Mouse (Mus musculus): ENCODE measurements around the gene Lrp2.

- TF ChIP-seq CTCF (IDR thresholded peaks at IDR 0.05; ENCODE audit: insufficient read depth, low read depth, low read length) (no peak), POLR2A (IDR thresholded peaks at IDR 0.05; ENCODE audit: insufficient read depth, low read depth, low read length) (no peak)
Observed at GRCm38 (mm10) chr2:69584117-69584933, 1.5 kb downstream of the Lrp2 start.
